Mouse (Mus musculus): Measurements from ENCODE around the gene Col6a3. TPM values are rescaled to one million over a fixed set of nuclear protein-coding genes. Genes with fewer than 3 reads are reported as not detected.

The Col6a3 gene
- polyA plus RNA-seq (2016; fragmentation: Nextera tagmentation; extraction: Ambion mirVana): 57.4 and 58.7 TPM in 2 replicates

GRCm38 (mm10) chr1:90843836-90844235, at the start of gene Col6a3:
TSS of gene Col6a3 (minus strand) at chr1:90843971.
- Histone ChIP-seq H3K9me3 (no peaks in the 10 kb centered on the region), H3K4me2 (replicated peaks) (peak within 1 kb of the TSS; percentile 50), H3K27me3 (no peaks in the 10 kb centered on the region), H3K9ac (peak within 1 kb of the TSS; percentile 51), H3K36me3 (no peaks in the 10 kb centered on the region), H3K27ac (peak within 1 kb of the TSS; percentile 72), H3K4me1 (peaks cover 45% of the 10 kb centered on the region), H3K4me3 (peak within 1 kb of the TSS; percentile 35)
- peak; percentile 75; the same call in 1 of the 2 replicates for ATAC-seq (ENCODE audit: insufficient number of reproducible peaks, insufficient read depth, low FRiP score, low TSS enrichment)
- WGBS: 29% methylated on average over 4 of the region's 4 CpGs

GRCm38 (mm10) chr1:90885771-90886460, 42.1 kb upstream of the Col6a3 start:
- 17% methylated on average over 6 of the region's 6 CpGs for WGBS

GRCm38 (mm10) chr1:90876486-90877270, 32.9 kb upstream of the Col6a3 start:
- H3K9me3 ChIP-seq: peaks cover 3% of the 10 kb centered on the region; the same call in 1 of the 2 replicates
- no peaks in the 10 kb centered on the region for H3K4me1 ChIP-seq
- 0 out of 2 replicates have a peak overlapping the region, but pooled peaks have one; percentile 7 for H3K9ac ChIP-seq
- no peak overlapping the region for H3K4me3 ChIP-seq
- ATAC-seq (ENCODE audit: insufficient number of reproducible peaks, insufficient read depth, low FRiP score, low TSS enrichment): peak; percentile 64; the same call in 1 of the 2 replicates
- no peak overlapping the region for H3K27ac ChIP-seq
- no peaks in the 10 kb centered on the region for H3K36me3 ChIP-seq
- WGBS: 64% methylated on average over 5 of the region's 5 CpGs
- no peaks in the 10 kb centered on the region for H3K27me3 ChIP-seq
- no peak overlapping the region for H3K4me2 ChIP-seq (replicated peaks)

More at GRCm38 (mm10) chr1:90885771-90886460, 42.1 kb upstream of the Col6a3 start:
- H3K4me2 ChIP-seq (replicated peaks): no peak overlapping the region
- no peak overlapping the region for H3K9ac ChIP-seq
- H3K36me3 ChIP-seq: no peaks in the 10 kb centered on the region
- ATAC-seq (ENCODE audit: insufficient number of reproducible peaks, insufficient read depth, low FRiP score, low TSS enrichment): peak; percentile 87
- 0 out of 2 replicates have a peak, but pooled peaks cover 11% of the 10 kb centered on the region for H3K9me3 ChIP-seq
- no peak overlapping the region for H3K4me3 ChIP-seq
- H3K27me3 ChIP-seq: no peaks in the 10 kb centered on the region
- H3K27ac ChIP-seq: peak overlapping the region; percentile 70
- H3K4me1 ChIP-seq: peaks cover 14% of the 10 kb centered on the region

GRCm38 (mm10) chr1:90875961-90876360, 32.2 kb upstream of the Col6a3 start:
- Histone ChIP-seq H3K4me1 (no peaks in the 10 kb centered on the region), H3K9ac (0 out of 2 replicates have a peak overlapping the region, but pooled peaks have one; percentile 7), H3K27ac (no peak overlapping the region), H3K9me3 (peaks cover 3% of the 10 kb centered on the region; the same call in 1 of the 2 replicates), H3K4me2 (replicated peaks) (no peak overlapping the region), H3K4me3 (no peak overlapping the region), H3K36me3 (no peaks in the 10 kb centered on the region), H3K27me3 (no peaks in the 10 kb centered on the region)
- no peak for ATAC-seq (ENCODE audit: insufficient number of reproducible peaks, insufficient read depth, low FRiP score, low TSS enrichment)
- WGBS: 50% methylated on average over 2 of the region's 2 CpGs

GRCm38 (mm10) chr1:90875371-90875770, 31.6 kb upstream of the Col6a3 start:
- no peaks in the 10 kb centered on the region for H3K36me3 ChIP-seq
- no peak overlapping the region for H3K4me3 ChIP-seq
- WGBS: 85% methylated on average over 8 of the region's 8 CpGs
- H3K27ac ChIP-seq: no peak overlapping the region
- peaks cover 3% of the 10 kb centered on the region; the same call in 1 of the 2 replicates for H3K9me3 ChIP-seq
- H3K4me1 ChIP-seq: no peaks in the 10 kb centered on the region
- ATAC-seq (ENCODE audit: insufficient number of reproducible peaks, insufficient read depth, low FRiP score, low TSS enrichment): no peak
- no peaks in the 10 kb centered on the region for H3K27me3 ChIP-seq
- no peak overlapping the region for H3K4me2 ChIP-seq (replicated peaks)
- no peak overlapping the region for H3K9ac ChIP-seq

GRCm38 (mm10) chr1:90870581-90870980, 26.8 kb upstream of the Col6a3 start:
- Histone ChIP-seq H3K27ac (no peak overlapping the region), H3K9me3 (peaks cover 3% of the 10 kb centered on the region; the same call in 1 of the 2 replicates), H3K4me2 (replicated peaks) (no peak overlapping the region), H3K27me3 (0 out of 2 replicates have a peak, but pooled peaks cover 4% of the 10 kb centered on the region), H3K9ac (no peak overlapping the region), H3K4me3 (no peak overlapping the region), H3K36me3 (no peaks in the 10 kb centered on the region), H3K4me1 (no peaks in the 10 kb centered on the region)
- WGBS: 73% methylated on average over 2 of the region's 2 CpGs
- ATAC-seq (ENCODE audit: insufficient number of reproducible peaks, insufficient read depth, low FRiP score, low TSS enrichment): no peak

GRCm38 (mm10) chr1:90866734-90867133, 23.0 kb upstream of the Col6a3 start:
- no peaks in the 10 kb centered on the region for H3K36me3 ChIP-seq

GRCm38 (mm10) chr1:90855880-90856279, 12.1 kb upstream of the Col6a3 start:
- WGBS: 54% methylated on average over 5 of the region's 5 CpGs

More at GRCm38 (mm10) chr1:90866734-90867133, 23.0 kb upstream of the Col6a3 start:
- no peaks in the 10 kb centered on the region for H3K9me3 ChIP-seq
- no peak for ATAC-seq (ENCODE audit: insufficient number of reproducible peaks, insufficient read depth, low FRiP score, low TSS enrichment)
- no peak overlapping the region for H3K4me3 ChIP-seq
- H3K9ac ChIP-seq: no peak overlapping the region
- 87% methylated on average over 7 of the region's 7 CpGs for WGBS
- H3K4me1 ChIP-seq: no peaks in the 10 kb centered on the region
- H3K27me3 ChIP-seq: 0 out of 2 replicates have a peak, but pooled peaks cover 4% of the 10 kb centered on the region
- no peak overlapping the region for H3K4me2 ChIP-seq (replicated peaks)
- no peak overlapping the region for H3K27ac ChIP-seq

GRCm38 (mm10) chr1:90849836-90850235, 6.1 kb upstream of the Col6a3 start:
- ATAC-seq (ENCODE audit: insufficient number of reproducible peaks, insufficient read depth, low FRiP score, low TSS enrichment): no peak
- WGBS: 45% methylated on average over 8 of the region's 8 CpGs
- Histone ChIP-seq H3K36me3 (no peaks in the 10 kb centered on the region), H3K4me3 (no peak overlapping the region), H3K4me2 (replicated peaks) (no peak overlapping the region), H3K27ac (no peak overlapping the region), H3K27me3 (no peaks in the 10 kb centered on the region), H3K4me1 (peaks cover under 1% of the 10 kb centered on the region; the same call in 1 of the 2 replicates), H3K9me3 (no peaks in the 10 kb centered on the region), H3K9ac (no peak overlapping the region)

More at GRCm38 (mm10) chr1:90855880-90856279, 12.1 kb upstream of the Col6a3 start:
- no peak overlapping the region for H3K9ac ChIP-seq
- no peaks in the 10 kb centered on the region for H3K27me3 ChIP-seq
- H3K4me2 ChIP-seq (replicated peaks): no peak overlapping the region
- H3K9me3 ChIP-seq: no peaks in the 10 kb centered on the region
- peak overlapping the region; percentile 52; the same call in 1 of the 2 replicates for H3K27ac ChIP-seq
- H3K4me1 ChIP-seq: peaks cover 9% of the 10 kb centered on the region; the same call in 1 of the 2 replicates
- no peak overlapping the region for H3K4me3 ChIP-seq
- H3K36me3 ChIP-seq: no peaks in the 10 kb centered on the region
- no peak for ATAC-seq (ENCODE audit: insufficient number of reproducible peaks, insufficient read depth, low FRiP score, low TSS enrichment)

- Histone ChIP-seq H3K4me2 (replicated peaks) (no peak overlapping the region), H3K9ac (no peak overlapping the region), H3K4me3 (no peak overlapping the region), H3K27ac (no peak overlapping the region), H3K9me3 (no peaks in the 10 kb centered on the region), H3K27me3 (no peaks in the 10 kb centered on the region), H3K36me3 (no peaks in the 10 kb centered on the region), H3K4me1 (peaks cover 34% of the 10 kb centered on the region)
- ATAC-seq (ENCODE audit: insufficient number of reproducible peaks, insufficient read depth, low FRiP score, low TSS enrichment): no peak
- 59% methylated on average over 10 of the region's 10 CpGs for WGBS
Measured at GRCm38 (mm10) chr1:90845206-90845605, 1.4 kb upstream of the Col6a3 start.

GRCm38 (mm10) chr1:90842789-90843587, 783 bp downstream of the Col6a3 start:
- H3K36me3 ChIP-seq: no peaks in the 10 kb centered on the region
- no peaks in the 10 kb centered on the region for H3K9me3 ChIP-seq
- peak overlapping the region; percentile 50 for H3K4me2 ChIP-seq (replicated peaks)
- H3K27ac ChIP-seq: peak overlapping the region; percentile 72
- ATAC-seq (ENCODE audit: insufficient number of reproducible peaks, insufficient read depth, low FRiP score, low TSS enrichment): no peak
- H3K4me1 ChIP-seq: peaks cover 53% of the 10 kb centered on the region
- H3K4me3 ChIP-seq: peak overlapping the region; percentile 35
- H3K9ac ChIP-seq: peak overlapping the region; percentile 51
- 70% methylated on average over 9 of the region's 9 CpGs for WGBS
- H3K27me3 ChIP-seq: no peaks in the 10 kb centered on the region
